Mouse (Mus musculus): Measurements from ENCODE around the gene Zfp811.
"Not testable (repeated sequence)": the region's sequence is repeated elsewhere in the genome, so short reads cannot be mapped to it uniquely, and the experiment has no call there.

Gene Zfp811

DNA sequence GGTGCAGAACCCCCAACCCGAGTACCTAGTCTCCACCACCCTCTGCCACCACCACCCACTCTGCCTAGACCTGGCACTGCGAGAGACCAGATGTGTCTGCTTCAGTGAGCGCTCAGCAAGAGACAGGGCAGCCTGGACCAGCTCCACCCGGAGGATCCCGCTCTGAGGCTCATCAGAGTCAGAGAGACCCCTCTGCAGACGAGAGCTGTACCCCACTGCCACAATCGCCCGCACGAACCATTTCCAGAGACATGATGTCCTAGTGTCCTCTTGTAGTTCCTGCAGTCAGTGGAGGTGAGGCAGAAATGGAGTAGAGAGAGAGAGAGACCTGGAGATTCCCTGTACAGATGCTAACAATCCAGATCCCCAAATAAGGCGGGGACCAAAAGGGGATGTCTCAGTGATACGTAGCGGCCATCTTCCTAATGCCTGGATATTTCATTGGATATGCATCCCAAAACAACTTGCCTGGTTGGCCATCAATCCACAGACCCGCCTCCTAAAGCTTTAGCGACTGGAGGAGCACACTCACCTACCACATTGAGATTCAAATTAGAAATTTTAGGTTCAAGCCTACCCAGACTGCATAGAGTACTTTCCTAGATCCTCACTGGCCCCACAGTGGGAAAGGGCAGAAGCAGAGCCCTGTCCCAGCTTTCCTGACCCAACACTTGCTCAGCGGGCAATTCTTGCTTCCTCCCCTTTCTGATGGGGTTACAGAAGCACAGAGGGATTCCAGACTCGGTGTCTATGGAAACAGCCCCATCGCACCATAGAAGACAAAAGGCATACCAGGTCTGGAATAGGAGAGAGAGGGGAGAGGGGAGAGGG is at the start of gene Zfp811:
TSS of gene Zfp811 (minus strand) at position 388 of the 831 bp plus-strand sequence.
- DNase-seq (ENCODE audit: low read depth, low spot score), result peak; percentile 71

GRCm38 (mm10) chr17:32856713-32857112 is 47.0 kb upstream of the Zfp811 start:
- DNase-seq (ENCODE audit: low read depth, low spot score), result not testable (repeated sequence)

GRCm38 (mm10) chr17:32851581-32851980 is 41.9 kb upstream of the Zfp811 start:
- DNase-seq (ENCODE audit: low read depth, low spot score), result no peak

- DNase-seq (ENCODE audit: low read depth, low spot score), result no peak
Measured at GRCm38 (mm10) chr17:32841388-32841787, 31.7 kb upstream of the Zfp811 start.

GRCm38 (mm10) chr17:32839083-32839802 is 29.5 kb upstream of the Zfp811 start:
- DNase-seq (ENCODE audit: low read depth, low spot score), result no peak

DNA sequence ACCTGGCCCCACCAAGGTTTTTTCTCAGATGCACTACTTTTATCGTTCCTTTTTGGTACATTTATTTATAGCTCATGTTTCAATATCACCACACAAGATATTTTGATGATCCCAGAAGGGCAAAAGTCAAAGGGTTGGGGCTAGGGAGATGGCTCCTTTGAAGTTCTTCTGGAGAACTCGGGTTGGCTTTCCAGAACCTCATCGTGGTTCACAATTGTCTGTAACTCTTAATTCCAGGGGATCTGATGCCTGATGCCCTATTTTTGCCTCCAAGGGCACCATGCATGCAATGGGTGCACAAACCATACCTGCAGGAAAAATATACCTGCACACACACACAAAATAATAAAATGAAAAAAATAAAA is 20.7 kb upstream of the Zfp811 start:
- DNase-seq (ENCODE audit: low read depth, low spot score), result no peak

- DNase-seq (ENCODE audit: low read depth, low spot score), result peak; percentile 91
Measured at GRCm38 (mm10) chr17:32829540-32830417, 20.0 kb upstream of the Zfp811 start, which contains the start of gene Zfp799. Gene Zfp799 (minus strand): TSS chr17:32830261.

DNA sequence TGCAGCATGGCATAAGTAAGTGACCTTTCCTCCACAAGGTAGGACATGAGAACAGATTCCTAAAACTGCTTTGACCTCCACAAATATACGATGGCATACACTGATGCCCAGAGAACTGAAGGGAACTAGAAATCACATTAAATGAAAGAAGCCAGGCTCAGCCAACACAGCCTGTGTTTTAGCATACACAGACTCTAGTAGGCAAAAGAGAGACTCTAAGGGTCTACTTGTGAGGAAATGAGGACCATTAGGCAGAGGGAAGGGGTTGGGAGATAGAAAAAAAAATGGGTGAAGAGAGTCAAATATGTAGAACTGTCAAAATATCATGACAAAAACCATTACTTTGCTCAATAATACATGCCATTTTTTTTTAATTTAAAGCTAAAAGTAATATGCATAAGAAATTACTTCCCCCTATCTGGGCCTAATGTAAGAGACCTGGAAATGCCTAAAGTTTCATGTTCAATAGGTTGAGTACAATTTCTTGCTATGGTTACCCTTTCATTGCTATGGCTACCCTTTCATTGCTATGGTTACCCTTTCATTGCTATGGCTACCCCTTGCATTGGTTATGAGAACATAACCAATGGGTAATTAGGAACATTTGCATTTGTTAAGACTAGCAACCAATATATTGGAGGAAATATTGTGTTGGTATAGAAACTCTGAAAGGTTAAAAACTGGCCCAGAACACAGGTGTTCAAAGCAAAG is 6.5 kb upstream of the Zfp811 start:
- no peak for DNase-seq (ENCODE audit: low read depth, low spot score)

DNA sequence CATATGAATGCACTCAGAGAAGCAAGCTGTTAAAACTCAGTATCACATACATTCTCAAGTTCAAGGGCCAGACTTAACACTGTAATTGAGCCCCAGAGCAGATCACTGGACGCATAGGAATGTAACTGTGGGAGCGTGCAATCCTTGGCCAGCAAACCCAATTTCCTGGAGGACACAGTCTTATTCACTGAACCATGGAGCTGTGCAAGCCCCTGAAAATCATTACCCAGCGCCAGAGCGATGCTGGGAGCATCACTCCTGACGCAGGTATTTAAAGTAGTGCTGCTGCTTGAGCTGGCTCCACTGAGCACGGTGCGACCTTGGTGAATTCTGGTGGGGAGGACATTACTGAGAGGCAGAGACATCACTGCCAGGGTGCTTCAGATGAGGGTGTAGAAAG is 4.4 kb upstream of the Zfp811 start:
- DNase-seq (ENCODE audit: low read depth, low spot score), result no peak

- DNase-seq (ENCODE audit: low read depth, low spot score), result no peak
Measured at GRCm38 (mm10) chr17:32810648-32811047, 917 bp upstream of the Zfp811 start.

- no peak for DNase-seq (ENCODE audit: low read depth, low spot score)
Measured at GRCm38 (mm10) chr17:32808921-32809320, 810 bp downstream of the Zfp811 start.

DNA sequence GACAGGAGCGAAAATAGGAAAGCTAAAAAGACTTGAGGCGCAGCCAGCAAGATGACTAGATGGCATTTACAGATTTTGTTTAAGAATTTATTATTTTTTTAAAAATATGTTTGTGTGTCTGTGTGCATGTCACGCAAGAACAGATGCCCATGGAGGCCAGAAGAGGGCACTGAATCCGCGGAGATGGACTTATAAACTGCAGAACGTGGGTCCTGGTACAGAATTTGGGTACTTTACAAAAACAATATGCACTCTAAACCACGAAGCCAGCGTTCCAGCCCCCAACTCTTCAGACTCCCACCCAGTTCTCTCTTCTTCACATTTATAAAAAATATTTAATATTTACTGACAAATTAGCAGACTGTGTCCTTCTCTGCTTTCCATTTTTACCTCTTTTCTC is 20.5 kb downstream of the Zfp811 start:
- no peak for DNase-seq (ENCODE audit: low read depth, low spot score)

DNA sequence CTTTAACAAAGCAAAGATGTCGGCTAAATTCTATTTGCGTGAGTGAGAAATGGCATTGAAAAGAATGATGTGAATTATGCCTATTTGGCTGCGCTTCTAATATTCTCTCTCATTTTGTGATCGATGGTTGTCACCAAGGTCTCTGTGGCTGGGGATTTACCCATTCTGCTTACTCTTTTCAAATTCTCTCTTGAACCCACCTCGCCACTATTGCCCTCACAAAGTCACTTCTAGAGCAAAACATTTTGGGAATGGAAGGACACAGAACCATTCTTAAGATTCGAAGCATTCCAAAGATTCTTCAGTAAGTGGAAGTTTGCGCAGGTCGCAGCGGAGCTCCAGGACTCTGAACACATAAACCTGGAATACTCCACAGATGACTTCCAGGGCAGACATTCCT is 21.2 kb downstream of the Zfp811 start:
- no peak for DNase-seq (ENCODE audit: low read depth, low spot score)

- peak; percentile 98 for DNase-seq (ENCODE audit: low read depth, low spot score)
Measured at GRCm38 (mm10) chr17:32788094-32788559, 21.6 kb downstream of the Zfp811 start, which contains the start of gene Zfp871. Gene Zfp871 (minus strand): TSS chr17:32788287.

DNA sequence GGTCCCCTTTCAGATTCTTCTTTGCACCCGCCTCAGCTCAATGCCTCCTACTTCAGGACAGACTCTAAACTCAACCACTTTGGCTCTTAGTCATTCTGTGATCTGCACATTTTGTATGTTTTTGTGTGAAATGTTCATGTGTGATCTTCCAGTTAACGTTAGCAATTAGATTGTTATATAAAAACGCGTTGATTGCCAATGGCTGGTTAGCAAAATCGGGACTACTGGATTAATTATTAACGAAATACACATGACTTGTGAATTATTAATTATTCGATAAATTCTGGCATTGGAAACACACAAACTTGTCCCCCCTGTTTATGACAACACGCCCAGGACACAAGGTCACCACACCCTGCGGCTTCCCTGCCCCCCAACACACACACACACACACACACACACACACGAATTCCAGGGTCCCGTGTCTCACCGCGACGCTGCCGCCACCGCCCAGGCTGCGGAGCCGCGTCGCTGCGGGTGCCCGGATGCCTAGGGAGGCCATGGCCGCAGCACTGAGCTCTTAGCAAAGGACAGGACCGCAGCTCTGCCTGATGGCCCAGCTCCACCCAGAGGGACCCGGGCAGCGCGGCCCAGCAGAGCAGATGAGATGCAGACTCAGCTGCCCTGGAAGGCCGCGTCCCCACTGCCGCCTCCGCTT is 22.2 kb downstream of the Zfp811 start:
- peak; percentile 38 for DNase-seq (ENCODE audit: low read depth, low spot score)

GRCm38 (mm10) chr17:32786944-32787343 is 22.8 kb downstream of the Zfp811 start:
- peak; percentile 39 for DNase-seq (ENCODE audit: low read depth, low spot score)

DNA sequence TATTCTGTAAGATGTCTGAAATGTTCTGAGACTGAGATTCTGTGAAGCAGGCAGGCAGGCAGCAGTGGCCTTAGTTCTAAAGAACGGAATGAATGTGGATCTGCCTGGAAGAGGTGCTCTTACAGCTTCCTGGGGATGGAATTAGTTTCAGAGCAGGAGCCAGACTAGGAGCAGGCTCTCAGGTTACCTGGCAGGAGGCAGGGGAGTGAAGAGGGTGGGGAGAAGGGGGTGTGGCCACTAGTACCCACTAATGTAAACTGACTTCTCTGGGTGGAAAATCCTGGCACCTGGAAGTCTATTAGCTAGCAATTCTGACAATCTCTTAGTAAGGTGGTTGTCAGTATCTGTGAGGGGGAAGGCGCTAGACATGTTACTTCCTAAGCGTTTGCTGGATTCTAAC is 24.1 kb downstream of the Zfp811 start:
- DNase-seq (ENCODE audit: low read depth, low spot score), result no peak

GRCm38 (mm10) chr17:32777564-32777963 is 32.2 kb downstream of the Zfp811 start:
- DNase-seq (ENCODE audit: low read depth, low spot score), result no peak

DNA sequence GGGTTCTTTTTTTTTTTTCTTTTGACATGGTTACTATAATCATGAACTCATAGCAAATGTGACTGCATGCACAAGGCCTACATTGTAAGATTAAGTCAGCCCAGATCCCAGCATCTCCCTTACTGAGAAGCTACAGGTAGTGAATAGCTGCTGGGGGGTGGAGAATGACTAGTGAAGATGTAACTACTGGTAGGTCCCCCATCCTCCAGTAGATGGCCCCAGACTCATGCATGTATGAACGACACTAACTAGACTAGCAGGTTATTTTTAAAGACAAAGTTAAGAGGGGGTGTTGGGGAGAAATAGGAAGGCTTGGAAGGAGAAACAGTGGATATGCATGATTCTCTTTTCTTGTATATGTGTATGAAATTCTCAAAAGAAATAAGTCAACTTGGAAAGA is 38.5 kb downstream of the Zfp811 start:
- DNase-seq (ENCODE audit: low read depth, low spot score), result peak; percentile 31

DNA sequence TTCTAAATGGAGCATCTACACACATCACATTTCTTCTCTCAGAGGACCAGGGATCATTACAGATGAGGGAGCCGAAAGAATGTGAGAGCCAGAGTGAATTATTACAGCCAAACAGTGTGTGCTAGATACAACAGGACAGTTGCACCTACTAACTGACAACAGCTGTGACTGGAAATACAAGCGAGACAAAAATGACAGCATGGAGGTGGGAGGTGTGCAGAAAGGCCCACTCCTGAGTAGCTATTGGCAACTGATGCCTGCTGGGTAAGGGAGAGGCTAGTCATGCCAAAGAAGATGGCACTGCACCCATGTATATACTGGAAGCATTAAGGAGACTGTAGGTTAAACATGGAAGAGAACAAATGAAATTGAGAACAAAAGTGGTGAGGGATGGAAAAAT is 43.3 kb downstream of the Zfp811 start:
- no peak for DNase-seq (ENCODE audit: low read depth, low spot score)

DNA sequence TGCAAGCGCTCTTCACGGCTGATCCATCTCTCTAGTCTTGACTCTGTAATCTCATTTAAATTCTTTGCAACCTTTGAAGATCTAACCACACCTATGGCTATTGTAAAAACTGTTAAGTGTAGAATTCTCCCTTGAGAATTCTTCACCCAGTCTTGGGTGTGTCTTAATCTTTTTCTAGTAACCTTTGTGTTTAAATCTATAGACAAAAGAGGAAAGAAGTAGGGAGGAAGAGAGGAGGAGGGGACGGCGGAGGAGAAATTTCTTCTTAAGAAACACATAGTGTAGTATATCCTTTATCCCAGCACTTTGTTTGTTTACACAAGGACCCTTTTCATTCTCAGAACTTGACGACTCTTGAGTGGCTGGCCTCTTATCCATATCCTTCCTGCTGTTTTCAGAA is 52.4 kb downstream of the Zfp811 start:
- DNase-seq (ENCODE audit: low read depth, low spot score), result no peak

All from 3T3-L1 (cell line).